Mouse (Mus musculus): ENCODE data around the gene Krtap3-1. TPM values are rescaled to one million over a fixed set of nuclear protein-coding genes. Genes with fewer than 3 reads are reported as not detected.

The Krtap3-1 gene
- polyA plus RNA-seq, 1 experiment from 2014 or later, result not detected

- no peaks in the 10 kb centered on the region for H3K9me3 ChIP-seq (replicated peaks)
- no peak within 1 kb of the TSS for H3K9ac ChIP-seq
- ATAC-seq (ENCODE audit: insufficient number of reproducible peaks, low FRiP score), result no peak
- no peak within 1 kb of the TSS for H3K27ac ChIP-seq (ENCODE audit: poor library complexity, severe bottlenecking)
- H3K4me1 ChIP-seq (replicated peaks), result no peaks in the 10 kb centered on the region
- WGBS, result 84% methylated on average over 6 of the region's 6 CpGs
- H3K27me3 ChIP-seq (replicated peaks), result 0 out of 2 replicates have a peak, but pooled peaks cover 3% of the 10 kb centered on the region
- no peaks in the 10 kb centered on the region for H3K36me3 ChIP-seq
- no peak within 1 kb of the TSS for H3K4me2 ChIP-seq
- no peak within 1 kb of the TSS for H3K4me3 ChIP-seq
Measured at GRCm38 (mm10) chr11:99580636-99581035, 14.2 kb upstream of the Krtap3-1 start, which contains the start of gene Krtap1-5. Gene Krtap1-5 (minus strand): TSS chr11:99581016.

- no peaks in the 10 kb centered on the region for H3K27me3 ChIP-seq (replicated peaks)
- 0 out of 2 replicates have a peak, but pooled peaks have one; percentile 36 for ATAC-seq (ENCODE audit: insufficient number of reproducible peaks, low FRiP score)
Measured at GRCm38 (mm10) chr11:99574106-99574505, 7.7 kb upstream of the Krtap3-1 start.

DNA sequence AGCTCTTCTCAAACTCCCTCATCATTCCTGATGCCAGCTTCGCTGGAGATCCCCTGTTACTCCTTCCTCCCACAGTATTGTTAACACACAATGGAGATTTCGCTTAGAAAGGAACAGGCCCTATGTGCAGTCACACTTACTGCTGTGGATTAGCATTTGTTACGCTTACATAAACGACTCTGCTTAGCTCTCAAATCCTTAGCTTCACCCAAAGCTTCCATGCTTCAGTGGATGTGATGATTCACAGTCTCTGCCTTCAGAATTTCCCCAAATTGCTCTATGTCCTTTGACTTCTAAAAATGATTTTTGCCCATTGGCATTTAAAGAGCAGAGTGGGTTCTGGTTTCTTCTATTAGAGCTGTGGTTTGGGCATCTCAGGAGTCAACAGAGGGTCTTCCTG is 6.7 kb upstream of the Krtap3-1 start:
- no peak for ATAC-seq (ENCODE audit: insufficient number of reproducible peaks, low FRiP score)
- no peak overlapping the region for H3K4me2 ChIP-seq

More at GRCm38 (mm10) chr11:99574106-99574505, 7.7 kb upstream of the Krtap3-1 start:
- H3K4me1 ChIP-seq (replicated peaks), result no peaks in the 10 kb centered on the region
- no peaks in the 10 kb centered on the region for H3K9me3 ChIP-seq (replicated peaks)
- WGBS, result 0% methylated on average over 7 of the region's 7 CpGs
- H3K36me3 ChIP-seq, result no peaks in the 10 kb centered on the region
- no peak overlapping the region for H3K27ac ChIP-seq (ENCODE audit: poor library complexity, severe bottlenecking)
- no peak overlapping the region for H3K4me3 ChIP-seq
- H3K4me2 ChIP-seq, result peak overlapping the region; percentile 52
- 0 out of 2 replicates have a peak overlapping the region, but pooled peaks have one; percentile 24 for H3K9ac ChIP-seq

GRCm38 (mm10) chr11:99562580-99562979 is 3.9 kb downstream of the Krtap3-1 start:
- WGBS, result 75% methylated on average over 6 of the region's 6 CpGs
- H3K27ac ChIP-seq (ENCODE audit: poor library complexity, severe bottlenecking), result no peak overlapping the region
- H3K4me2 ChIP-seq, result no peak overlapping the region
- H3K4me3 ChIP-seq, result no peak overlapping the region
- no peak for ATAC-seq (ENCODE audit: insufficient number of reproducible peaks, low FRiP score)
- no peak overlapping the region for H3K9ac ChIP-seq
- no peaks in the 10 kb centered on the region for H3K9me3 ChIP-seq (replicated peaks)
- H3K27me3 ChIP-seq (replicated peaks), result no peaks in the 10 kb centered on the region
- no peaks in the 10 kb centered on the region for H3K36me3 ChIP-seq
- no peaks in the 10 kb centered on the region for H3K4me1 ChIP-seq (replicated peaks)

More for the DNA sequence above, 6.7 kb upstream of the Krtap3-1 start:
- H3K9ac ChIP-seq, result no peak overlapping the region
- H3K4me3 ChIP-seq, result no peak overlapping the region
- no peak overlapping the region for H3K27ac ChIP-seq (ENCODE audit: poor library complexity, severe bottlenecking)
- H3K27me3 ChIP-seq (replicated peaks), result no peaks in the 10 kb centered on the region
- H3K9me3 ChIP-seq (replicated peaks), result no peaks in the 10 kb centered on the region
- 66% methylated on average over 4 of the region's 4 CpGs for WGBS
- no peaks in the 10 kb centered on the region for H3K36me3 ChIP-seq
- no peaks in the 10 kb centered on the region for H3K4me1 ChIP-seq (replicated peaks)

DNA sequence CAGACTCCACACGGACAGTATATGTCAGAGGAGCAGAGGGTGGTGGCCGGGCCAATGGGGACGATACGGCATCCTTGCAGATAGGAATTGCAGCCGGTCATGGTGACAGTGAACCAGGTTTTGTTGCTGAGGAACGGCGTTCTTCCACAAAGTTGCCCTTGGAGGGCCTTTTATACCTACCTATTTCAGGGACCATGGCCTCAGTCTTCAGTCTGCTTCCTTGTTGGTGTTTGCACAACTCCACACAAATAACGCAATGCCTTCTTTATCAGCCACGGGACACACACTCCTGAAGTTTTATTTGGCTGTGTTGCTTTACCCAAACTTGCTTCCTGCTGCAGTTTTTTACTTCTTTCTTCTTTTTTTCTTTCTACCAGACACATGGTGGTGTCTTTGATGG is 7.1 kb downstream of the Krtap3-1 start, which contains the start of gene Gm11939:
Gm11939 (minus strand) TSS at position 101 of the 400 bp plus-strand sequence.
- Histone ChIP-seq H3K4me1 (replicated peaks) (no peaks in the 10 kb centered on the region), H3K4me2 (no peak within 1 kb of the TSS), H3K9ac (no peak within 1 kb of the TSS), H3K27me3 (replicated peaks) (no peaks in the 10 kb centered on the region), H3K36me3 (no peaks in the 10 kb centered on the region), H3K9me3 (replicated peaks) (no peaks in the 10 kb centered on the region), H3K4me3 (no peak within 1 kb of the TSS), H3K27ac (ENCODE audit: poor library complexity, severe bottlenecking) (no peak within 1 kb of the TSS)
- ATAC-seq (ENCODE audit: insufficient number of reproducible peaks, low FRiP score), result no peak
- 81% methylated on average over 9 of the region's 9 CpGs for WGBS

GRCm38 (mm10) chr11:99557976-99558745 is 8.3 kb downstream of the Krtap3-1 start:
- H3K27ac ChIP-seq (ENCODE audit: poor library complexity, severe bottlenecking), result no peak overlapping the region
- 63% methylated on average over 3 of the region's 3 CpGs for WGBS
- no peaks in the 10 kb centered on the region for H3K27me3 ChIP-seq (replicated peaks)
- no peaks in the 10 kb centered on the region for H3K9me3 ChIP-seq (replicated peaks)
- no peaks in the 10 kb centered on the region for H3K36me3 ChIP-seq
- H3K4me2 ChIP-seq, result no peak overlapping the region
- H3K4me3 ChIP-seq, result no peak overlapping the region
- no peaks in the 10 kb centered on the region for H3K4me1 ChIP-seq (replicated peaks)
- ATAC-seq (ENCODE audit: insufficient number of reproducible peaks, low FRiP score), result no peak
- no peak overlapping the region for H3K9ac ChIP-seq

DNA sequence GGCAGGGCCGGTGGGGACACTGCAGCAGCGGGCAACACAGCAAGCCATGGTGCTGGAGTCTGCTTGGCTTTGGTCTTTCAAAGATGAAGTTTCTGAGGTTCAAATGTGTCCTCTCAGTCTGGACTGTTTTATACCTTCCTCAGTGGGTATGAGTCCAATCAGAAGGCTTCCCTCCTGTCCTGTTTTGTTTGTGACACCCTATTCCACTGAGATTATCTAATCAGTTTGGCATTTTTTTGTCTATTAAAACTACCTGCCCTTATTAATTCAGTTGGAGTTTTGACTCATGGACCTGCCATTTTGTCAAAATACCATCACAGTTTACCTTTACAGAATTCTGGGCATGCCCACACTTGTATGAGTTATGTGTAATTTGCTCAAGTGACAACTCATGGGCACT is 9.7 kb downstream of the Krtap3-1 start, which contains the start of gene Krtap3-2:
Krtap3-2 (minus strand) TSS at position 101 of the 400 bp plus-strand sequence.
- WGBS, result 67% methylated on average over 2 of the region's 2 CpGs
- no peak for ATAC-seq (ENCODE audit: insufficient number of reproducible peaks, low FRiP score)
- H3K36me3 ChIP-seq, result no peaks in the 10 kb centered on the region
- H3K4me3 ChIP-seq, result no peak within 1 kb of the TSS
- no peak within 1 kb of the TSS for H3K4me2 ChIP-seq
- no peak within 1 kb of the TSS for H3K27ac ChIP-seq (ENCODE audit: poor library complexity, severe bottlenecking)
- H3K4me1 ChIP-seq (replicated peaks), result no peaks in the 10 kb centered on the region
- H3K9ac ChIP-seq, result no peak within 1 kb of the TSS
- H3K9me3 ChIP-seq (replicated peaks), result no peaks in the 10 kb centered on the region
- no peaks in the 10 kb centered on the region for H3K27me3 ChIP-seq (replicated peaks)

DNA sequence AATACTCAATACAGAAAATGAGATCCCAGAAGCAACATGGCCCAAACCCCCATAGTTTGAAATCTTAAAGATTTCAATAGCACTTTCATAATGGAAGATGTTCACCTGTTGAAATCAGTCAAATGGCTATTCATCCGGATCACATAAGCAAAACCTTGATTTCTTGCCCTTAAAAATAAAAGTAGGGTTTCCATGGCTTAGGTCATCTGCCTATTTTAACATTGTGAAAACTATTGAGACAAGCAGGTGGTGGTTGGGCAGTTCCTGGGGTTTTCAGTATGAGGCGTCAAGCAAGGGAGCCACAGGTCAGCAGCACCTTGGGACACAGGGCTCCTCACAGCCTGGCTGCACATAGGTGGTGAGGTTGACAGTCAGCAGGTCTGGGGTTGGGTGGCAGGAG is 10.2 kb downstream of the Krtap3-1 start:
- Histone ChIP-seq H3K4me1 (replicated peaks) (no peaks in the 10 kb centered on the region), H3K27me3 (replicated peaks) (no peaks in the 10 kb centered on the region), H3K9ac (no peak overlapping the region), H3K9me3 (replicated peaks) (no peaks in the 10 kb centered on the region), H3K27ac (ENCODE audit: poor library complexity, severe bottlenecking) (no peak overlapping the region), H3K4me3 (no peak overlapping the region), H3K36me3 (no peaks in the 10 kb centered on the region), H3K4me2 (no peak overlapping the region)
- WGBS, result 75% methylated on average over 2 of the region's 2 CpGs
- ATAC-seq (ENCODE audit: insufficient number of reproducible peaks, low FRiP score), result no peak

DNA sequence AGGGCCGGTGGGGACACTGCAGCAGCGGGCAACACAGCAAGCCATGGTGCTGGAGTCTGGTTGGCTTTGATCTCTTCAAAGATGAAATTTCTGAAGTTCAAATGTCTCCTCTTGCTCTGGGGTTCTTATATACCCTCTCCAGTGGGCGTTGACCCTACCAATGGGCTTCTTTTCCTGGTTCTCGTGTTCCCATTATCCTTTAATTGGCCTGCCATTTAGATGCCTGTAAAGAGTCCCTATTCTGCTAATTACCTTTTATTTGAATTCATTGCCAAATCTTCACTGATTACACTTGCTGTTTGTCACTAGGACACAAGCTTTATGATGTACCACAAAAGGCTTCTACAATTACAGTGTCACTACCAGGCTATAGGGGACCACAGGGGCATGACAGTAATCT is 15.7 kb downstream of the Krtap3-1 start, which contains the start of gene Krtap3-3:
Krtap3-3 (minus strand) TSS at position 101 of the 400 bp plus-strand sequence.
- 60% methylated on average over 4 of the region's 4 CpGs for WGBS
- no peak within 1 kb of the TSS for H3K4me3 ChIP-seq

GRCm38 (mm10) chr11:99547892-99548291 is 18.5 kb downstream of the Krtap3-1 start:
- Histone ChIP-seq H3K27me3 (replicated peaks) (no peaks in the 10 kb centered on the region), H3K4me1 (replicated peaks) (no peaks in the 10 kb centered on the region), H3K9ac (no peak overlapping the region), H3K4me3 (no peak overlapping the region), H3K36me3 (no peaks in the 10 kb centered on the region), H3K4me2 (no peak overlapping the region), H3K9me3 (replicated peaks) (no peaks in the 10 kb centered on the region), H3K27ac (ENCODE audit: poor library complexity, severe bottlenecking) (no peak overlapping the region)
- no peak for ATAC-seq (ENCODE audit: insufficient number of reproducible peaks, low FRiP score)

More for the DNA sequence above, 15.7 kb downstream of the Krtap3-1 start, which contains the start of gene Krtap3-3:
- Histone ChIP-seq H3K27ac (ENCODE audit: poor library complexity, severe bottlenecking) (no peak within 1 kb of the TSS), H3K9me3 (replicated peaks) (no peaks in the 10 kb centered on the region), H3K36me3 (no peaks in the 10 kb centered on the region), H3K9ac (no peak within 1 kb of the TSS), H3K4me2 (no peak within 1 kb of the TSS), H3K27me3 (replicated peaks) (no peaks in the 10 kb centered on the region), H3K4me1 (replicated peaks) (no peaks in the 10 kb centered on the region)
- ATAC-seq (ENCODE audit: insufficient number of reproducible peaks, low FRiP score), result no peak

DNA sequence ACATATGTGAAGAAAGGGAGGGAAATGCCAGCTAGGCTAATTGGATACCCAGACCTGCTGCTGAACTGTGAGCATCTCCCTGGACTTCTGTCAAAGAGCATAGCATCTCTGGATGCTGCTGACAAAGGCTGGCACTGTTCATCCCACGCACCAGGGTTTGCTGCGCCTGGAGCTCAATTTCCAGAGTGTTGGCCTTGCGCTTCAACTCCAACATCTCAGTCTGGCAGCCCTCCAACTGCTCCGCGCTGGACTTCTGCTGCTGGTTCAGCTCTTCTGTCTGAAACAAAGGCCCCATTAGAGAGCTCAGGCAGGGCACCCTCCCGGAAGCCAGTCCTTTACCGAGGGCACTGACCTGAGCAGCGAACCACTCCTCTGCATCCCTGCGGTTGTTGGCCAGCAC is 26.7 kb downstream of the Krtap3-1 start:
- H3K27ac ChIP-seq (ENCODE audit: poor library complexity, severe bottlenecking), result no peak overlapping the region
- no peaks in the 10 kb centered on the region for H3K27me3 ChIP-seq (replicated peaks)
- no peaks in the 10 kb centered on the region for H3K9me3 ChIP-seq (replicated peaks)
- no peaks in the 10 kb centered on the region for H3K36me3 ChIP-seq
- no peak overlapping the region for H3K4me3 ChIP-seq
- H3K4me2 ChIP-seq, result no peak overlapping the region
- ATAC-seq (ENCODE audit: insufficient number of reproducible peaks, low FRiP score), result no peak
- H3K4me1 ChIP-seq (replicated peaks), result no peaks in the 10 kb centered on the region
- 64% methylated on average over 9 of the region's 9 CpGs for WGBS
- H3K9ac ChIP-seq, result no peak overlapping the region
